Mouse (Mus musculus): Measurements from ENCODE around the gene Klhdc9. TPM values are rescaled to one million over a fixed set of nuclear protein-coding genes. Genes with fewer than 3 reads are reported as not detected.

Klhdc9 gene
- 1.3 TPM in 1 of 2 replicates, not detected in the other for polyA plus RNA-seq (2011; ENCODE audit: insufficient read depth, insufficient read length, low replicate concordance, missing spikeins)

- Histone ChIP-seq H3K27ac (ENCODE audit: control insufficient read depth, insufficient read depth, low read depth, low read length, poor library complexity) (no peak within 1 kb of the TSS), H3K4me1 (ENCODE audit: control insufficient read depth, insufficient read depth, low read length) (no peaks in the 10 kb centered on the region; the same call in 1 of the 2 replicates), H3K4me3 (replicated peaks; ENCODE audit: control insufficient read depth, low read depth, low read length) (peak within 1 kb of the TSS; percentile 77)
- TF ChIP-seq POLR2A (IDR thresholded peaks at IDR 0.05; ENCODE audit: borderline replicate concordance, control insufficient read depth, low read depth, low read length) (0 out of 2 replicates have a peak, but pooled peaks have one; percentile 20), CTCF (IDR thresholded peaks at IDR 0.05; ENCODE audit: control insufficient read depth, insufficient read depth, low read length) (no peak)
- 1% methylated on average over 21 of the region's 21 CpGs for WGBS
These were observed at the start of gene Klhdc9 for GRCm38 (mm10) chr1:171360656-171361055. Klhdc9 (minus strand) TSS chr1:171360798.

- TF ChIP-seq POLR2A (IDR thresholded peaks at IDR 0.05; ENCODE audit: borderline replicate concordance, control insufficient read depth, low read depth, low read length) (no peak), CTCF (IDR thresholded peaks at IDR 0.05; ENCODE audit: control insufficient read depth, insufficient read depth, low read length) (no peak)
- Histone ChIP-seq H3K27ac (ENCODE audit: control insufficient read depth, insufficient read depth, low read depth, low read length, poor library complexity) (no peak overlapping the region), H3K4me1 (ENCODE audit: control insufficient read depth, insufficient read depth, low read length) (peaks cover 1% of the 10 kb centered on the region), H3K4me3 (replicated peaks; ENCODE audit: control insufficient read depth, low read depth, low read length) (no peak overlapping the region)
- 74% methylated on average over 1 of the region's 1 CpGs for WGBS
These were observed 49.6 kb upstream of the Klhdc9 start for GRCm38 (mm10) chr1:171410231-171410630.

- Histone ChIP-seq H3K27ac (ENCODE audit: control insufficient read depth, insufficient read depth, low read depth, low read length, poor library complexity) (no peak overlapping the region), H3K4me3 (replicated peaks; ENCODE audit: control insufficient read depth, low read depth, low read length) (no peak overlapping the region), H3K4me1 (ENCODE audit: control insufficient read depth, insufficient read depth, low read length) (no peaks in the 10 kb centered on the region)
- no peak for TF ChIP-seq CTCF (IDR thresholded peaks at IDR 0.05; ENCODE audit: control insufficient read depth, insufficient read depth, low read length)
- TF ChIP-seq POLR2A (IDR thresholded peaks at IDR 0.05; ENCODE audit: borderline replicate concordance, control insufficient read depth, low read depth, low read length), result no peak
- WGBS, result 80% methylated on average over 5 of the region's 5 CpGs
These were observed 46.7 kb upstream of the Klhdc9 start for GRCm38 (mm10) chr1:171407263-171407662.

- WGBS, result 80% methylated on average over 9 of the region's 9 CpGs
- Histone ChIP-seq H3K4me3 (replicated peaks; ENCODE audit: control insufficient read depth, low read depth, low read length) (no peak overlapping the region), H3K27ac (ENCODE audit: control insufficient read depth, insufficient read depth, low read depth, low read length, poor library complexity) (no peak overlapping the region), H3K4me1 (ENCODE audit: control insufficient read depth, insufficient read depth, low read length) (no peaks in the 10 kb centered on the region; the same call in none of the 2 replicates)
- no peak for TF ChIP-seq POLR2A (IDR thresholded peaks at IDR 0.05; ENCODE audit: borderline replicate concordance, control insufficient read depth, low read depth, low read length)
- TF ChIP-seq CTCF (IDR thresholded peaks at IDR 0.05; ENCODE audit: control insufficient read depth, insufficient read depth, low read length), result no peak
These were observed 42.4 kb upstream of the Klhdc9 start for GRCm38 (mm10) chr1:171402991-171403390.

- no peaks in the 10 kb centered on the region; the same call in none of the 2 replicates for H3K4me1 ChIP-seq (ENCODE audit: control insufficient read depth, insufficient read depth, low read length)
- TF ChIP-seq POLR2A (IDR thresholded peaks at IDR 0.05; ENCODE audit: borderline replicate concordance, control insufficient read depth, low read depth, low read length) (no peak), CTCF (IDR thresholded peaks at IDR 0.05; ENCODE audit: control insufficient read depth, insufficient read depth, low read length) (no peak)
- H3K27ac ChIP-seq (ENCODE audit: control insufficient read depth, insufficient read depth, low read depth, low read length, poor library complexity), result no peak overlapping the region
- 88% methylated on average over 4 of the region's 4 CpGs for WGBS
- no peak overlapping the region for H3K4me3 ChIP-seq (replicated peaks; ENCODE audit: control insufficient read depth, low read depth, low read length)
These were observed 41.2 kb upstream of the Klhdc9 start for GRCm38 (mm10) chr1:171401821-171402220.

GRCm38 (mm10) chr1:171390101-171390500, 29.5 kb upstream of the Klhdc9 start:
- Histone ChIP-seq H3K27ac (ENCODE audit: control insufficient read depth, insufficient read depth, low read depth, low read length, poor library complexity) (peak overlapping the region; percentile 95), H3K4me1 (ENCODE audit: control insufficient read depth, insufficient read depth, low read length) (no peaks in the 10 kb centered on the region; the same call in 1 of the 2 replicates), H3K4me3 (replicated peaks; ENCODE audit: control insufficient read depth, low read depth, low read length) (peak overlapping the region; percentile 87)
- 0% methylated on average over 4 of the region's 4 CpGs for WGBS
- TF ChIP-seq POLR2A (IDR thresholded peaks at IDR 0.05; ENCODE audit: borderline replicate concordance, control insufficient read depth, low read depth, low read length), result no peak
- no peak for TF ChIP-seq CTCF (IDR thresholded peaks at IDR 0.05; ENCODE audit: control insufficient read depth, insufficient read depth, low read length)

- 4% methylated on average over 15 of the region's 15 CpGs for WGBS
- TF ChIP-seq CTCF (IDR thresholded peaks at IDR 0.05; ENCODE audit: control insufficient read depth, insufficient read depth, low read length) (no peak), POLR2A (IDR thresholded peaks at IDR 0.05; ENCODE audit: borderline replicate concordance, control insufficient read depth, low read depth, low read length) (peak; percentile 93)
- peak within 1 kb of the TSS; percentile 95 for H3K27ac ChIP-seq (ENCODE audit: control insufficient read depth, insufficient read depth, low read depth, low read length, poor library complexity)
These were observed 27.9 kb upstream of the Klhdc9 start, which contains the start of gene Arhgap30 for GRCm38 (mm10) chr1:171388376-171389102. Arhgap30 (plus strand) TSS chr1:171388954.

GRCm38 (mm10) chr1:171387099-171387498, 26.5 kb upstream of the Klhdc9 start:
- H3K27ac ChIP-seq (ENCODE audit: control insufficient read depth, insufficient read depth, low read depth, low read length, poor library complexity), result no peak overlapping the region
- H3K4me3 ChIP-seq (replicated peaks; ENCODE audit: control insufficient read depth, low read depth, low read length), result no peak overlapping the region
- 55% methylated on average over 6 of the region's 6 CpGs for WGBS
- peaks cover 2% of the 10 kb centered on the region; the same call in 1 of the 2 replicates for H3K4me1 ChIP-seq (ENCODE audit: control insufficient read depth, insufficient read depth, low read length)
- TF ChIP-seq CTCF (IDR thresholded peaks at IDR 0.05; ENCODE audit: control insufficient read depth, insufficient read depth, low read length) (peak; percentile 51), POLR2A (IDR thresholded peaks at IDR 0.05; ENCODE audit: borderline replicate concordance, control insufficient read depth, low read depth, low read length) (no peak)

More at GRCm38 (mm10) chr1:171388376-171389102, 27.9 kb upstream of the Klhdc9 start, which contains the start of gene Arhgap30:
- Histone ChIP-seq H3K4me3 (replicated peaks; ENCODE audit: control insufficient read depth, low read depth, low read length) (peak within 1 kb of the TSS; percentile 87), H3K4me1 (ENCODE audit: control insufficient read depth, insufficient read depth, low read length) (no peaks in the 10 kb centered on the region; the same call in 1 of the 2 replicates)

Data from bone marrow, adult 2 months (tissue).